Mouse (Mus musculus) midbrain, embryonic 11.5 days (tissue): ENCODE measurements around the gene Rnf113a1. TPM values are rescaled to one million over a fixed set of nuclear protein-coding genes. Genes with fewer than 3 reads are reported as not detected.
A peak's percentile ranks its signal among the peaks of the same experiment; 100 is the strongest.
"Not testable (repeated sequence)": the region's sequence is repeated elsewhere in the genome, so short reads cannot be mapped to it uniquely, and the experiment has no call there.

ENCODE experiments used
- ATAC-seq: fragments of 200-750 bp; cut with Nextera tagmentation; 2 replicates; pipeline ENCODE4 v1.8.0; 2017; ENCODE audit warnings: moderate TSS enrichment, moderate library complexity; ENCODE audit not compliant: low FRiP score
- DNase-seq: peaks from one replicate; pipeline ENCODE4 v3.0.0; 2015; ENCODE audit warnings: low spot score; ENCODE audit errors: missing footprints
- H3K27ac ChIP-seq: fragments of 300-500 bp; sonication (generic); 2 replicates; pipeline ENCODE4 v1.5.1; 2014; ENCODE audit warnings: low read depth, low read length
- H3K27me3 ChIP-seq: fragments of 300-500 bp; sonication (generic); 2 replicates; pipeline ENCODE4 v1.6.1; 2014; ENCODE audit warnings: mild to moderate bottlenecking, low read length, moderate library complexity, mixed read lengths; ENCODE audit not compliant: control insufficient read depth, insufficient read depth
- H3K36me3 ChIP-seq: fragments of 300-500 bp; sonication (generic); 2 replicates; pipeline ENCODE4 v1.6.1; 2014; ENCODE audit warnings: mild to moderate bottlenecking, low read length, moderate library complexity, mixed read lengths; ENCODE audit not compliant: control insufficient read depth, insufficient read depth
- H3K4me1 ChIP-seq: fragments of 300-500 bp; sonication (generic); 2 replicates; pipeline ENCODE4 v1.6.1; 2014; ENCODE audit warnings: low read length; ENCODE audit not compliant: control insufficient read depth, insufficient read depth
- H3K4me2 ChIP-seq: fragments of 300-500 bp; sonication (generic); 2 replicates; pipeline ENCODE4 v1.6.1; 2014; ENCODE audit warnings: mild to moderate bottlenecking, moderate library complexity
- H3K4me3 ChIP-seq: fragments of 300-500 bp; sonication (generic); 2 replicates; pipeline ENCODE4 v1.5.1; 2014; ENCODE audit warnings: low read depth, low read length
- H3K9ac ChIP-seq: fragments of 300-500 bp; sonication (generic); 2 replicates; pipeline ENCODE4 v1.6.1; 2014; ENCODE audit warnings: low read length
- H3K9me3 ChIP-seq: fragments of 300-500 bp; sonication (generic); 2 replicates; pipeline ENCODE4 v1.6.1; 2016; ENCODE audit warnings: low read length; ENCODE audit not compliant: control insufficient read depth
- WGBS: fragments of 180-500 bp; shearing (Covaris S2); extraction: QIAGEN DNeasy Blood & Tissue Kit; methylation state at CpG from one replicate; pipeline ENCODE4 v1.1.7; 2014; 5-methylcytosine and 5-hydroxymethylcytosine counted together
- polyA plus RNA-seq: library from polyadenylated mRNA; unstranded; fragments of >200 nt; fragmentation: Nextera tagmentation; extraction: Ambion mirVana; gene quantifications from 2 replicates; pipeline ENCODE4 v1.2.1, GENCODE M21; 2014

Rnf113a1 gene
- polyA plus RNA-seq, 1 experiment from 2014 or later: 14.1 TPM

GRCm38 (mm10) chrX:37184401-37184800 is 6.6 kb upstream of the Rnf113a1 start:
- not testable (repeated sequence) for ATAC-seq, H3K4me2 ChIP-seq, H3K9ac ChIP-seq, H3K9me3 ChIP-seq, H3K4me1 ChIP-seq, DNase-seq, H3K4me3 ChIP-seq, H3K27me3 ChIP-seq, H3K36me3 ChIP-seq, H3K27ac ChIP-seq
- 76% methylated on average over 6 of the region's 8 CpGs for WGBS

- no peaks in the 10 kb centered on the region for H3K4me1 ChIP-seq
- no peak overlapping the region for H3K27ac ChIP-seq
- H3K9me3 ChIP-seq: no peaks in the 10 kb centered on the region
- peak overlapping the region; percentile 50 for H3K4me3 ChIP-seq
- no peaks in the 10 kb centered on the region for H3K36me3 ChIP-seq
- 13% methylated on average over 20 of the region's 20 CpGs for WGBS
- ATAC-seq (no peak; the same call in 1 of the 2 replicates), DNase-seq (no peak)
- H3K4me2 ChIP-seq: peak overlapping the region; percentile 59
- H3K27me3 ChIP-seq: no peaks in the 10 kb centered on the region
- H3K9ac ChIP-seq: peak overlapping the region; percentile 55
Observed at GRCm38 (mm10) chrX:37190755-37191104, 315 bp upstream of the Rnf113a1 start.

- Histone ChIP-seq H3K36me3 (no peaks in the 10 kb centered on the region), H3K4me1 (no peaks in the 10 kb centered on the region), H3K9ac (peak overlapping the region; percentile 63), H3K4me2 (peak overlapping the region; percentile 59), H3K27ac (no peak overlapping the region), H3K9me3 (no peaks in the 10 kb centered on the region), H3K27me3 (no peaks in the 10 kb centered on the region), H3K4me3 (peak overlapping the region; percentile 50)
- DNase-seq (no peak), ATAC-seq (peak; percentile 40)
- WGBS: 25% methylated on average over 28 of the region's 28 CpGs
Observed at GRCm38 (mm10) chrX:37191744-37192379, 817 bp downstream of the Rnf113a1 start.

GRCm38 (mm10) chrX:37198676-37199075 is 7.6 kb downstream of the Rnf113a1 start:
- no peak for DNase-seq
- Histone ChIP-seq H3K4me2 (no peak overlapping the region), H3K4me1 (no peaks in the 10 kb centered on the region), H3K4me3 (no peak overlapping the region), H3K36me3 (no peaks in the 10 kb centered on the region), H3K9ac (no peak overlapping the region), H3K9me3 (no peaks in the 10 kb centered on the region), H3K27ac (no peak overlapping the region), H3K27me3 (no peaks in the 10 kb centered on the region)
- no peak for ATAC-seq
- WGBS: 60% methylated on average over 8 of the region's 8 CpGs

GRCm38 (mm10) chrX:37210941-37211340 is 19.9 kb downstream of the Rnf113a1 start, which contains the start of gene Gm9:
TSS of gene Gm9 (minus strand) at chrX:37211041.
- no peak for DNase-seq
- no peak within 1 kb of the TSS for H3K4me2 ChIP-seq
- WGBS: 89% methylated on average over 10 of the region's 10 CpGs
- no peak for ATAC-seq
- H3K4me1 ChIP-seq: no peaks in the 10 kb centered on the region
- no peak within 1 kb of the TSS for H3K9ac ChIP-seq
- no peaks in the 10 kb centered on the region for H3K9me3 ChIP-seq
- no peak within 1 kb of the TSS for H3K27ac ChIP-seq
- no peak within 1 kb of the TSS for H3K4me3 ChIP-seq
- H3K27me3 ChIP-seq: no peaks in the 10 kb centered on the region
- no peaks in the 10 kb centered on the region for H3K36me3 ChIP-seq

GRCm38 (mm10) chrX:37222158-37222557 is 31.1 kb downstream of the Rnf113a1 start, which contains the start of gene Rhox1:
TSS of gene Rhox1 (minus strand) at chrX:37222258.
- H3K9me3 ChIP-seq, H3K36me3 ChIP-seq, H3K27ac ChIP-seq, DNase-seq, H3K4me3 ChIP-seq, H3K4me2 ChIP-seq, H3K27me3 ChIP-seq, ATAC-seq, H3K9ac ChIP-seq, H3K4me1 ChIP-seq: not testable (repeated sequence)
- 68% methylated on average over 1 of the region's 1 CpGs for WGBS

Other genes starting within 250 kb of the Rnf113a1 start
- gene Sept6, start 199.5 kb upstream of the Rnf113a1 start, polyA plus RNA-seq: 47.5 and 50.0 TPM in 2 replicates
- not detected in 2 replicates for gene Sowahd, start 142.4 kb upstream of the Rnf113a1 start, polyA plus RNA-seq
- gene Rpl39, start 105.8 kb upstream of the Rnf113a1 start, polyA plus RNA-seq: 434 and 478 TPM in 2 replicates
- 17.3 and 22.1 TPM in 2 replicates for gene Upf3b, start 80.9 kb upstream of the Rnf113a1 start, polyA plus RNA-seq
- gene Nkap, start 64.5 kb upstream of the Rnf113a1 start, polyA plus RNA-seq: 21.1 and 26.2 TPM in 2 replicates
- 0.08 and 0.10 TPM in 2 replicates for gene Akap14, start 22.4 kb upstream of the Rnf113a1 start, polyA plus RNA-seq
- gene Ndufa1, start 82 bp upstream of the Rnf113a1 start, polyA plus RNA-seq: 387 and 428 TPM in 2 replicates
- not detected in 2 replicates for gene Gm9, start 19.8 kb downstream of the Rnf113a1 start, polyA plus RNA-seq
- not detected in 2 replicates for gene Rhox1, start 31.0 kb downstream of the Rnf113a1 start, polyA plus RNA-seq
- gene Rhox2a, start 53.7 kb downstream of the Rnf113a1 start, polyA plus RNA-seq: 0.51 TPM in 1 of 2 replicates, not detected in the other
- not detected in 2 replicates for gene Rhox3a, start 58.7 kb downstream of the Rnf113a1 start, polyA plus RNA-seq
- not detected in 2 replicates for gene Rhox4a, start 74.1 kb downstream of the Rnf113a1 start, polyA plus RNA-seq
- not detected in 2 replicates for gene Rhox3a2, start 188.8 kb downstream of the Rnf113a1 start, polyA plus RNA-seq
- gene Rhox4a2, start 199.6 kb downstream of the Rnf113a1 start, polyA plus RNA-seq: 0.18 and 0.43 TPM in 2 replicates
- 0.33 TPM in 1 of 2 replicates, not detected in the other for gene Rhox2b, start 220.8 kb downstream of the Rnf113a1 start, polyA plus RNA-seq
- gene Rhox4b, start 241.2 kb downstream of the Rnf113a1 start, polyA plus RNA-seq: 0.18 TPM in 1 of 2 replicates, not detected in the other